Mouse (Mus musculus) neural tube, embryonic 14.5 days (tissue): Measurements from ENCODE around the gene Sae1. TPM values are rescaled to one million over a fixed set of nuclear protein-coding genes. Genes with fewer than 3 reads are reported as not detected.

Experiments
- ATAC-seq: fragments of 200-750 bp; cut with Nextera tagmentation; 2 replicates; pipeline ENCODE4 v1.8.0; 2017; ENCODE audit warnings: low read depth, mild to moderate bottlenecking, moderate TSS enrichment, moderate library complexity
- H3K27ac ChIP-seq: fragments of 300-500 bp; sonication (generic); 2 replicates; pipeline ENCODE4 v1.5.1; 2014; ENCODE audit warnings: low read depth, mild to moderate bottlenecking, control low read depth, low read length, moderate library complexity, mixed read lengths
- H3K27me3 ChIP-seq: fragments of 300-500 bp; sonication (generic); 2 replicates; pipeline ENCODE4 v1.6.1; 2014; ENCODE audit warnings: low read length; ENCODE audit not compliant: control insufficient read depth, insufficient read depth
- H3K36me3 ChIP-seq: fragments of 300-500 bp; sonication (generic); 2 replicates; pipeline ENCODE4 v1.6.1; 2014; ENCODE audit warnings: low read length, mixed read lengths; ENCODE audit not compliant: control insufficient read depth, insufficient read depth
- H3K4me1 ChIP-seq: fragments of 300-500 bp; sonication (generic); 2 replicates; pipeline ENCODE4 v1.6.1; 2014; ENCODE audit warnings: low read length; ENCODE audit not compliant: control insufficient read depth, insufficient read depth
- H3K4me2 ChIP-seq: fragments of 300-500 bp; sonication (generic); 2 replicates; pipeline ENCODE4 v1.6.1; 2014; ENCODE audit warnings: mild to moderate bottlenecking, low read depth, low read length, control low read depth
- H3K4me3 ChIP-seq: fragments of 300-500 bp; sonication (generic); 2 replicates; pipeline ENCODE4 v1.5.1; 2014; ENCODE audit warnings: low read depth, low read length, control low read depth, mixed read lengths
- H3K9ac ChIP-seq: fragments of 300-500 bp; sonication (generic); replicated peaks from 2 replicates; pipeline ENCODE4 v1.6.1; 2014; ENCODE audit warnings: low read depth, mild to moderate bottlenecking, control low read depth, low read length, mixed read lengths
- H3K9me3 ChIP-seq: fragments of 300-500 bp; sonication (generic); 2 replicates; pipeline ENCODE4 v1.6.1; 2016; ENCODE audit warnings: low read length; ENCODE audit not compliant: control insufficient read depth
- WGBS: fragments of 180-500 bp; shearing (Covaris S2); extraction: QIAGEN DNeasy Blood & Tissue Kit; methylation state at CpG from one replicate; pipeline ENCODE4 v1.1.7; 2014; 5-methylcytosine and 5-hydroxymethylcytosine counted together
- polyA plus RNA-seq: library from polyadenylated mRNA; unstranded; fragments of >200 nt; fragmentation: Nextera tagmentation; extraction: Ambion mirVana; gene quantifications from 2 replicates; pipeline ENCODE4 v1.2.1, GENCODE M21; 2014

Sae1 gene
- polyA plus RNA-seq, 1 experiment from 2014 or later = 197 TPM

DNA sequence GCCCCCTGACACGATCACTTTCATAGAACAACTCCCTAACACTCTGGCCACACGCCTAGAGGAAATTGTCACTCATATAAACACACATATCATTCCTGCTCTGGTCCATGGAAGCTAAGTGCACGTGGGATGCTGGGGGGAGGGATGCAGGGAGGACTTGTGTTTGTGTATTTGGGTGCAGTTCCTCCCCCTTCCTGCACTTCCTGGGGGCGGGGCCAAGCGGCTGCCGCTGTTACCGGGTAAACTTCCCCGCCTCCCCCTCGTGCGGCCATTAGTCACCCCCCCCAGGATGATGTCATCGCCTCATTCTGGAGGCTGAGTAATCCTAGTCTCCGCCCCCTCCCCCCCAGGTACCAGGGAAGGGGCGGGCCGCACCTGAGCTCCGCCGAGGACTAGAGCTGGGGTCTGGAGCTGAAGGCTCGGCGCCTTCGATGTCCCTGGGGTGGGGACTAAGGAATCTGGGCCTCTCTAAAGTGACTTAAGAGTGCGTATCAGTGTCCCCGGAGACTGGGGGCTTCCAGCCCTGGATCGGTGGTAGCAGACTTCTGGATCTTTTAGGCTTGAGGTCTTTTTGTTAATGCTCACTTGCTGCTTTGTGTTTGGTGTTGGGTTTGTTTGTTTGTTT, 90.7 kb downstream of the Sae1 start:
- WGBS = under 1% methylated on average over 21 of the region's 22 CpGs
- Histone ChIP-seq H3K4me2 (peak overlapping the region; percentile 57), H3K27me3 (no peaks in the 10 kb centered on the region), H3K27ac (peak overlapping the region; percentile 36), H3K4me1 (peaks cover 20% of the 10 kb centered on the region), H3K9ac (peak overlapping the region; percentile 33), H3K36me3 (no peaks in the 10 kb centered on the region), H3K4me3 (peak overlapping the region; percentile 21), H3K9me3 (no peaks in the 10 kb centered on the region)
- ATAC-seq = peak; percentile 6; the same call in 1 of the 2 replicates

DNA sequence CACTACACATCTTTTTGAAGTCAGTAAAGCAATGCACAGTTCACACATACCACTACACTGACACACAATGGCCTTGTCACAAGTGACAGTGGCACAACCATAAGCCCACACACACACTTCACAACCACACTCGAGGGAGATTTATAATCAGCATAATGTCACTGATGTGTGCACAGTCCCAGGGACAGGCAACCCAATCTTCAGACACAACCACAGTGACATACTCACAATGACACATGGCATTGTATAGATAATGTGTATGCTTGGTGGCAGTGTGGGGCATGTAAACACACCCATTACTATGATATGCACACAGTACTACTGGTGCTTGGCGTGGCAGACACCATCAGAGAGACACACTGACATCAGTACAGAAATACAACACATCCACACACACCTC, 91.5 kb downstream of the Sae1 start:
- no peak overlapping the region for H3K4me3 ChIP-seq
- no peak overlapping the region for H3K27ac ChIP-seq
- 36% methylated on average over 2 of the region's 2 CpGs for whole genome bisulfite sequencing
- no peak overlapping the region for H3K9ac ChIP-seq
- no peak for ATAC-seq
- no peaks in the 10 kb centered on the region for H3K9me3 ChIP-seq
- peak overlapping the region; percentile 82 for H3K4me2 ChIP-seq
- no peaks in the 10 kb centered on the region for H3K36me3 ChIP-seq
- H3K4me1 ChIP-seq = peaks cover 20% of the 10 kb centered on the region
- H3K27me3 ChIP-seq = no peaks in the 10 kb centered on the region

DNA sequence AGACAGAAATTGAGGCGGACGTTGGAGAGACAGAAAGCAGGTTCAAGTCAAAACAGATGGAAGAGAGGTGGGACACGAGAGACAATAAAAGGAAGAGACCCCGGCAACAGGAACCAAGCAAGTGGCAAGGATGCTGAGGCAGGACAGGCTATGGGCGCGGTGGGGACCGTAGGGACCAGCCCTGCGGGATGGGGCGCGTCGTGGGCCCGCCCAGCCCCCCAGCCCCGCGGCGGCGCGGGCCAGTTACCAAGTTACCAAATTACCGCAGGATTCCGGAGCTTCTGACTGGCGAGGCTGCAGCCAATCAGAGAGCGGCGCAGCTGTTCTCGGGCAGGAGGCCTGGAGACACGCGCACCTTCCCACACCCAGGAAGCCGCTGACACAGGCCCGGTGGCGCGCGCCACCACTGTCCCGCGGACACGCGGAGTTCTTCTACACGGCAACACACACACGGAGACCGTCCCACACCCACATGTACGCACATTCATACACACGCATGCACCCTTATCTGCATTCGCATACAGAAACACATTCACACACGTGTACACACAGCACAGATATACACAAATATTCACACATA, 92.2 kb downstream of the Sae1 start:
- 1% methylated on average over 41 of the region's 41 CpGs for WGBS
- no peaks in the 10 kb centered on the region for H3K36me3 ChIP-seq
- no peaks in the 10 kb centered on the region for H3K27me3 ChIP-seq
- peak overlapping the region; percentile 41 for H3K9ac ChIP-seq
- no peaks in the 10 kb centered on the region for H3K9me3 ChIP-seq
- peak overlapping the region; percentile 34 for H3K4me3 ChIP-seq
- peak overlapping the region; percentile 81 for H3K27ac ChIP-seq
- peak; percentile 41 for ATAC-seq
- peak overlapping the region; percentile 82 for H3K4me2 ChIP-seq
- peaks cover 20% of the 10 kb centered on the region for H3K4me1 ChIP-seq

DNA sequence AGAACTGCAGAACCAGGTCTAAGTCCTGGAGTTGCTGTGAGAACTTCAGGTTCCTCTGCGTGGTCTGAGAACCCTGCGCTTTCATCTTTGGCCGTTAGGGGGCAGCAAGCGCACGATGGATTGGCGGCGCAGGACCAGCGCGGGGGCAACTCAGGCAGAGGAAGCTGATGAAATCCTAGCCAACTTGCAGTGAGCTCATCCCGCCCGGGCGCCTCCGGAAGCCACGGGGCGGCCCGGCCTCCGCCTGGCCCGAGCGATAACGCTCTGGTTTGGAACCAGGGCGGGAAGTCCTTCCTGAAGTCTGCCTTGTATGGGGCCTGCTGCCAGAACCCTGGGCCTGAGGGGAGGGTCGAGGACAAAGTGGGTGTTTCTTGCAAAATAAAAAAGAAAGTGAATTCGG, 92.8 kb downstream of the Sae1 start:
- no peaks in the 10 kb centered on the region for H3K36me3 ChIP-seq
- WGBS = 1% methylated on average over 23 of the region's 23 CpGs
- H3K27me3 ChIP-seq = no peaks in the 10 kb centered on the region
- H3K9me3 ChIP-seq = no peaks in the 10 kb centered on the region
- peaks cover 20% of the 10 kb centered on the region for H3K4me1 ChIP-seq
- H3K27ac ChIP-seq = peak overlapping the region; percentile 81
- peak overlapping the region; percentile 34 for H3K4me3 ChIP-seq
- ATAC-seq = peak; percentile 68
- H3K9ac ChIP-seq = peak overlapping the region; percentile 41
- peak overlapping the region; percentile 82 for H3K4me2 ChIP-seq

DNA sequence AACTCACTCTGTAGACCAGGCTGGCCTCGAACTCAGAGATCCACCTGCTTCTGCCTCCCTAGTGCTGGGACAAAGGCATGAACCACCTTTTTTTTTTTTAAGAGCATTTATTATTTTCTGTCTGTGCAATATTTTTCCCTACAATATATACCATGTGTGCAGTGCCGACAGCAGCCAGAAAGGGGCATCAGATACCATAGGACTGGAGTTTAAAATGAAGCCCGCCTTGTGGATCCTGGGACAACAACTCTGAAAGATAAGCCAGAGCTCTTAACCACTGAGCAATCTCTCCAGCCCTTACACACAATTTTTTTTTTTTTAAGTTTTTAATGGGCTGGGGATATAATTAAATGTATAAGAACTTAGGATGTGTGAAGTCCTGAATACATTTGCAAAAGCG, 93.3 kb downstream of the Sae1 start:
- no peak for ATAC-seq

DNA sequence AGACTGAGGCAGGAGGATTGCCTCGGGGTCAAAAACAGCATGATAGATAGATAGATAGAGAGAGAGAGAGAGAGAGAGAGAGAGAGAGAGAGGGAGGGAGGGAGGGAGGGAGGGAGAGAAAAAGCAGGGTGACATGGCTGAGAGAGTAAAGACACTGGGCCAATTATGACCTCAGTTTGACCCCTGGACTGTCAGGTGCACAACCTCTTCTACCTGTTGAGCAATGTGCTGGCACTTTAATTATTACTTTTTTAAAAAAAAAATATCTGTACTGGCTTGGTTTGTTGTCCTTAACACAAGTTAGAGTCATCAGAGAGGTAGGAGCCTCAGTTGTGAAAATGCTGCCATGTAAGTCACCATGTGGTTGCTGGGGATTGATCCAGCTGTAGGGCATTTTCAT, 99.8 kb downstream of the Sae1 start:
- Histone ChIP-seq H3K9me3 (no peaks in the 10 kb centered on the region), H3K27ac (no peak overlapping the region), H3K27me3 (no peaks in the 10 kb centered on the region), H3K4me2 (no peak overlapping the region), H3K4me1 (0 out of 2 replicates have a peak, but pooled peaks cover 5% of the 10 kb centered on the region), H3K9ac (no peak overlapping the region), H3K36me3 (0 out of 2 replicates have a peak, but pooled peaks cover 6% of the 10 kb centered on the region), H3K4me3 (no peak overlapping the region)
- WGBS = 83% methylated on average over 1 of the region's 1 CpGs
- ATAC-seq = no peak

More for the DNA sequence above, 93.3 kb downstream of the Sae1 start:
- Histone ChIP-seq H3K9me3 (no peaks in the 10 kb centered on the region), H3K9ac (no peak overlapping the region), H3K27me3 (no peaks in the 10 kb centered on the region), H3K4me1 (peaks cover 19% of the 10 kb centered on the region), H3K4me2 (peak overlapping the region; percentile 82; the same call in 1 of the 2 replicates), H3K4me3 (peak overlapping the region; percentile 34; the same call in 1 of the 2 replicates), H3K36me3 (no peaks in the 10 kb centered on the region), H3K27ac (0 out of 2 replicates have a peak overlapping the region, but pooled peaks have one; percentile 10)
- WGBS = 29% methylated on average over 4 of the region's 4 CpGs

DNA sequence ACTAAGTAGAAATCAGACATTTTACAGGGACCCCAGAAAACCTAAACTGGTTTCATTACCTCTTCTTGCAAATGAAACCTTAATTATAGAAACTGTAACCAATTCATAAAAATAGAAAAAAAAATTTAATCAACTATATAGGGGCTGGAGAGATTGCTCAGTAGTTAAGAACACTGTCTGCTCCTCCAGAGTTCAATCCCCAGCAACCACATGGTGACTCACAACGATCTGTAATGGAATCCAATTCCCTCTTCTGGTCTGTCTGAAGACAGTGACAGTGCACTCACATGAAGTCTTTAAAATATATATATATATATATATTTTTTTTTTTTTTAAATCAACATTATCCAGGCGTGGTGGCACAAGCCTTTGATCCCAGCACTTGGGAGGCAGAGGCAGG, 100.6 kb downstream of the Sae1 start:
- H3K4me2 ChIP-seq = peak overlapping the region; percentile 41
- no peaks in the 10 kb centered on the region for H3K9me3 ChIP-seq
- no peak for ATAC-seq
- 83% methylated on average over 2 of the region's 2 CpGs for WGBS
- H3K27ac ChIP-seq = peak overlapping the region; percentile 91; the same call in 1 of the 2 replicates
- H3K9ac ChIP-seq = peak overlapping the region; percentile 51; the same call in 1 of the 2 replicates
- 0 out of 2 replicates have a peak, but pooled peaks cover 8% of the 10 kb centered on the region for H3K36me3 ChIP-seq
- H3K4me3 ChIP-seq = peak overlapping the region; percentile 53
- 0 out of 2 replicates have a peak, but pooled peaks cover 5% of the 10 kb centered on the region for H3K4me1 ChIP-seq
- H3K27me3 ChIP-seq = no peaks in the 10 kb centered on the region

DNA sequence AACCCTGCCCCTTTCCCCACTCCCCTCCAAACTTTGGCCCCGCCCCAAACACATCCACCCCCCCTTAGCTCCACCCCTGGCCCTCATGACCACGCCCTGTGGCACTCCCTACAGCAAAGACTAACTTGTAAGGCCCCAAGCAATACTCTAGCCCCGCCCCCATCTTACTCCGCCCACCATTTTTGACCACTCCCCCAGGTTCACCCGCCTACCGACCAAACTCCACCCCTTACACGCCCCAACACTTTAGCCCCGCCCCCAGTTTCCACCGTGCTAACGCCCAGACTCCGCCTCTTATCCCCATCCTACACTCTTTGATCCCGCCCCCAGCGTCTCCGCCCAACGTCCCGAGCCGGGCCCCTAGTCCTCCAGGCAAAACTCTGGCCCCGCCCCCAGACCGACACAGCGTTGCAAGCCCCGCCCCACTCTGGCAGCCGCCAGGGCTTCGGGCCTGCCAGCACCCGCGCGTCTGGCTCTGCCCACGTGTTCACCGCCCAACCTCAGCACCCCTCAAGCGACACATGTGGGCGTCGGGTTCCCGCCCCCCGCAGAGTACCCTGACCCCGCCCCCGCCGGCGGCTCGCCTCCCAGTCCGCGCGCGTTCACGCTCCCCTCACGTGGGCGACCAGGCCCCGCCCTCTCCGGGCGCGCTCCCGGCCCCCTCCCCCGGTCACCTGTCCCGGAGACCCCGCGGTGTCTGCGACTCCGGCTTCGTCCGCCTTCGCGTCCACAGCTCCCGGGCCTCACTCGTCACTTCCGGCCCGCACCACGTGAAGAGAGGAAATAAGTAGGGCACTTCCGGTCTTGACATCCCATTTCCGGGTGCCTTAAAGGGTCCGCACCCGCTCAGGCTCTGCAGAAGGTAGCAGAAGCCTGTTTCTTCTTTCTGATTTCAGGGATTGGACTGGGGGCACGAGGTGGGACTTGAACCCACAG, 101.3 kb downstream of the Sae1 start, which contains the start of gene Ccdc9:
Gene Ccdc9 (minus strand): TSS at position 770 of the 936 bp plus-strand sequence.
- 0 out of 2 replicates have a peak, but pooled peaks cover 5% of the 10 kb centered on the region for H3K4me1 ChIP-seq
- H3K4me3 ChIP-seq = peak within 1 kb of the TSS; percentile 53
- H3K9me3 ChIP-seq = no peaks in the 10 kb centered on the region
- no peaks in the 10 kb centered on the region for H3K27me3 ChIP-seq
- ATAC-seq = peak; percentile 94
- peaks cover 12% of the 10 kb centered on the region; the same call in 1 of the 2 replicates for H3K36me3 ChIP-seq
- under 1% methylated on average over 57 of the region's 70 CpGs for WGBS
- peak within 1 kb of the TSS; percentile 91 for H3K27ac ChIP-seq
- H3K4me2 ChIP-seq = peak within 1 kb of the TSS; percentile 41
- peak within 1 kb of the TSS; percentile 51 for H3K9ac ChIP-seq
